Mouse (Mus musculus) forebrain, embryonic 11.5 days (tissue): ENCODE data around the gene Sept9. TPM values are rescaled to one million over a fixed set of nuclear protein-coding genes. Genes with fewer than 3 reads are reported as not detected.
A peak's percentile ranks its signal among the peaks of the same experiment; 100 is the strongest.
"Not testable (repeated sequence)": the region's sequence is repeated elsewhere in the genome, so short reads cannot be mapped to it uniquely, and the experiment has no call there.

ENCODE experiments used
- ATAC-seq: fragments of 200-750 bp; cut with Nextera tagmentation; replicated peaks from 2 replicates; pipeline ENCODE4 v1.8.0; 2017; ENCODE audit warnings: moderate TSS enrichment; ENCODE audit not compliant: low FRiP score
- DNase-seq: peaks from one replicate; pipeline ENCODE4 v3.0.0-alpha.2; 2017; ENCODE audit warnings: low spot score
- H3K27ac ChIP-seq: fragments of 300-500 bp; sonication (generic); 2 replicates; pipeline ENCODE4 v1.5.1; 2014; ENCODE audit warnings: low read depth, low read length
- H3K27me3 ChIP-seq: fragments of 300-500 bp; sonication (generic); 2 replicates; pipeline ENCODE4 v1.6.1; 2014; ENCODE audit warnings: mild to moderate bottlenecking, low read length, mixed read lengths; ENCODE audit not compliant: control insufficient read depth, insufficient read depth
- H3K36me3 ChIP-seq: fragments of 300-500 bp; sonication (generic); 2 replicates; pipeline ENCODE4 v1.6.1; 2014; ENCODE audit warnings: mild to moderate bottlenecking, low read length, moderate library complexity, mixed read lengths; ENCODE audit not compliant: control insufficient read depth, insufficient read depth
- H3K4me1 ChIP-seq: fragments of 300-500 bp; sonication (generic); replicated peaks from 2 replicates; pipeline ENCODE4 v1.6.1; 2014; ENCODE audit warnings: low read length, mixed read lengths; ENCODE audit not compliant: control insufficient read depth, insufficient read depth
- H3K4me2 ChIP-seq: fragments of 300-500 bp; sonication (generic); 2 replicates; pipeline ENCODE4 v1.6.1; 2014; ENCODE audit warnings: low read depth, mild to moderate bottlenecking, low read length, moderate library complexity, mixed read lengths; ENCODE audit not compliant: severe bottlenecking
- H3K4me3 ChIP-seq: fragments of 300-500 bp; sonication (generic); 2 replicates; pipeline ENCODE4 v1.5.1; 2014; ENCODE audit warnings: low read depth, low read length
- H3K9ac ChIP-seq: fragments of 300-500 bp; sonication (generic); 2 replicates; pipeline ENCODE4 v1.6.1; 2014; ENCODE audit warnings: low read length
- H3K9me3 ChIP-seq: fragments of 300-500 bp; sonication (generic); 2 replicates; pipeline ENCODE4 v1.6.1; 2016; ENCODE audit warnings: low read length, mixed read lengths; ENCODE audit not compliant: control insufficient read depth
- WGBS: fragments of 180-500 bp; shearing (Covaris S2); extraction: QIAGEN DNeasy Blood & Tissue Kit; methylation state at CpG from one replicate; pipeline ENCODE4 v1.1.7; 2014; 5-methylcytosine and 5-hydroxymethylcytosine counted together
- polyA plus RNA-seq: library from polyadenylated mRNA; unstranded; fragments of >200 nt; fragmentation: Nextera tagmentation; extraction: Ambion mirVana; gene quantifications from 2 replicates; pipeline ENCODE4 v1.2.1, GENCODE M21; 2014

Sept9 gene
- polyA plus RNA-seq, 1 experiment from 2014 or later: 172 TPM

DNA sequence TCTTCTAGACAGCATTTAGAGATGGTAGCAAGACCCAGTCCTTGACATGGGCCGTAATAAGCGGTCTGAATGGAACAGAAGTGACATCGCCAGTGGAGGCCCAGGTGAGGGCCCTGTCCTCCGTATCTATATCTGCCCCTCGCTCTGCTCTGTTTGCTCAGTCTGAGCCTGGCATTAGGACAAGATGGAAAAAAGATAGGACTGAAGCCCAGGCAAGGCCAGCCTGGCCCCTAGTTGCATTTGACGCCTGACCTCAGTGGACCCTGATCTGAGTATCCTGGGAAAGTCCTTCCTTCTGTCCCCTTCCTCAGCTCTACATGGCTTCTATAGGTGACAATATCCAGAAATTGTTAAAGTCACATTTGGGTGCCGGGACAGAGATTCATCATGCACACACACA lies 142.6 kb downstream of the Sept9 start:
- no peak for ATAC-seq
- no peaks in the 10 kb centered on the region for H3K27me3 ChIP-seq
- H3K27ac ChIP-seq: peak overlapping the region; percentile 79; the same call in 1 of the 2 replicates
- H3K4me1 ChIP-seq: peaks cover 53% of the 10 kb centered on the region
- H3K9ac ChIP-seq: peak overlapping the region; percentile 29; the same call in 1 of the 2 replicates
- DNase-seq: no peak
- H3K4me2 ChIP-seq: no peak overlapping the region
- whole genome bisulfite sequencing: 95% methylated on average over 7 of the region's 7 CpGs
- H3K4me3 ChIP-seq: no peak overlapping the region
- H3K9me3 ChIP-seq: no peaks in the 10 kb centered on the region
- H3K36me3 ChIP-seq: no peaks in the 10 kb centered on the region

DNA sequence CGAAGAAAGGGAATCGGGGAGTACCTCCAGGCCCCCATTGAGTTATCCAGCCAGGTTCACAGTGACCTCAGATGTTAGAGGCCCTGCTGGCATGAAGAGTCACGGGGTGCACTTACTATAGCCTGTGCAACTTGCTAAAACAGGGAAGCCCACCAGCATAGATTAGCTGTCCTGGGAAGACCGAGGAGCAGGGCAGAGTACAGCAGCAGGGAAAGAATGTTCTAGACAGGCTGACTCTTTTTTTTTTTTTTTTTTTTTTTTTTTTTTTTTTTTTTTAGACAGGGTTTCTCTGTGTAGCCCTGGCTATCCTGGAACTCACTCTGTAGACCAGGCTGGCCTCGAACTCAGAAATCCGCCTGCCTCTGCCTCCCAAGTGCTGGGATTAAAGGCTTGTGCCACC lies 143.0 kb downstream of the Sept9 start:
- DNase-seq, H3K9me3 ChIP-seq, H3K9ac ChIP-seq, ATAC-seq, H3K27me3 ChIP-seq, H3K27ac ChIP-seq, H3K4me2 ChIP-seq, H3K36me3 ChIP-seq, H3K4me3 ChIP-seq: not testable (repeated sequence)
- peaks cover 57% of the 10 kb centered on the region for H3K4me1 ChIP-seq
- 97% methylated on average over 4 of the region's 6 CpGs for WGBS

DNA sequence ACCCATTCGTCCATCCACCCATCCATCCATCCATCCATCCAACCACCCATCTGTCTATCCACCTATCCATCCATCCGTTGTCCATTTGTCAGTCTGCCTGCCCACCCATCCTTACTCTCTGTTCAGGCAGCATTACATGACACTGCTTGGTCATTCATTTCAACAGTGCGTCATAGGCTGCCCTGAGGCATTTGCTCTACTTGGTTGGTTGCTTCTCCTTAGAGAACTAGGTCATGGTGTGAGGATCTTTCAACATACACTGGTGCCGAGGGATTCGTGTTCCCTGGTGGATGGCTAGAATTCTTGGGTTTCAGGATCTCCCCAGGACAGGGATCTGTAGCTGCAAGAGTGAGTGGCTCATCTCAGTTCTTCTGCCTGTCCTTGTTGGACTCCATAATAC lies 144.3 kb downstream of the Sept9 start:
- Histone ChIP-seq H3K4me1 (peaks cover 60% of the 10 kb centered on the region), H3K9me3 (no peaks in the 10 kb centered on the region), H3K27ac (0 out of 2 replicates have a peak overlapping the region, but pooled peaks have one; percentile 85), H3K9ac (no peak overlapping the region), H3K4me3 (no peak overlapping the region), H3K27me3 (no peaks in the 10 kb centered on the region), H3K4me2 (no peak overlapping the region), H3K36me3 (no peaks in the 10 kb centered on the region)
- DNase-seq (no peak), ATAC-seq (no peak)
- WGBS: 93% methylated on average over 5 of the region's 5 CpGs

DNA sequence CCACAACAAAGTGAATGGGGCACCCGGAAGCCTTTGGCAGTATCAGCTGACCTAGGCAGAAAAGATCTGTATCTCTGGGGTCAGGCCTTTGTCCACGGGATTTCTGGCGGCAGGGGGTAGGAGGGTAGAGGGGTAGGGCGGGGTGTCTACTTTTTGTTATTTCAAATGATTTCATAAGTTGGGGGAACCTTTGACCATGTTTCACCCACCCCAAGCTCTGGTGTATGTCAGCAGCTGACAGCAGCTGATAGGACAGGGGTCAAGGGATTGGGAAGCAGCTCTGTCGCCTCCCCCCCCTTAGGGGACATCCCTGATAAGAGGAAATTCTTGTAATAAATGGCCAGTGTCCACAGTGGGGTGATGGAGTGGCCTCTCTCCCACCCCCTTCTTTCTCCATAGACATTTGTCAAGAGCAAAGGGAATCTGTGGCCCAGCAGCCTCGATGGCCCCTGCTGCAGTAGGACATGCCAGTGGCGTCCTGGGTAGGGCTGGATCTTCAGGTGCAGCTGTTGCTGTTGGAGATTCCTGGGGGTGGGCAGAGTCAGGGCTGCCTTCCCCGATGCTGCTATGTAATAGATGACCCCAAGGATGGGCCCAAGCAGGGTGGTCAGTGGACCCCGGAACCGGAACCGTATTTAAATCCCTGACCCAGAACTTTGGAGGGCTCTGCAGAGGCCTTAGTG lies 145.0 kb downstream of the Sept9 start:
- ATAC-seq (no peak), DNase-seq (no peak)
- H3K9ac ChIP-seq: peak overlapping the region; percentile 32
- WGBS: 61% methylated on average over 11 of the region's 11 CpGs
- H3K4me1 ChIP-seq: peaks cover 64% of the 10 kb centered on the region
- no peaks in the 10 kb centered on the region for H3K36me3 ChIP-seq
- H3K27me3 ChIP-seq: no peaks in the 10 kb centered on the region
- H3K27ac ChIP-seq: peak overlapping the region; percentile 85
- no peak overlapping the region for H3K4me3 ChIP-seq
- H3K9me3 ChIP-seq: no peaks in the 10 kb centered on the region
- H3K4me2 ChIP-seq: peak overlapping the region; percentile 29; the same call in 1 of the 2 replicates

DNA sequence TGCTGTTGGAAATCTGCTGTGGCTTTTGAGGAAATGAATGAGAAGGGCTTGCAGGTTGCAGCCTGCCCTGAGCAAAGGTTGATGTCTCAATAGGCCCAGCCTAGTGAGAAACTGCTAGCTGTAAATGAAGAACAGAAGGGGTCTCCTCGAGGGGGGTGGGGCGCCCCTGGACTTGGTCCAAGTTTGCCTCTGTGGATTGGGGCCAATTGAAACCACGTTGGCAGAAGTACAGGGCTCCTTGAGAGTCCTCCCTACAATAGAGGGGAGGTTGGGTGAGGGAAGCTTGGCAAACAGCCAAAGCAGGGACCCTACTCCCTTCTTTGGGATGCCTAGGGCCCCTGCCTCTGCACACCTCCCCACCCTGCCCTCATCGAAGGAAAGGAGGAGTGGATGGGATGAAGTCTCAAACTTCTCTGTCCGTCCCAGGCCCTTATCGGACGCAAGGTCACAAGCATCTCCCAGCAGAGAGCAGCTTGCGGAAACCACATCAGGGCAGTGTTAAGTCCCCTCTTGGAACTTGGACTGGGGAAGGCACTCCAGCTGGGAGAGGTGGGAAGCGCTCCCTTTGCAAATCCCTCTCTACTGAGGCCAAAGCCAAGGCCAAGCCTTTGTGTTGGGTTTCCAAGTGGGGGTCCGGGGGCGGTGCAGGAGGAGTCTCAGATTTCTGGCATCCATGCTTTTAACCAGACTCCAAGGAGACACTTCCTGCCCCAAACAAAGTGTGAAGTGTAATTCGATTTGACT lies 145.7 kb downstream of the Sept9 start:
- no peaks in the 10 kb centered on the region for H3K36me3 ChIP-seq
- H3K27me3 ChIP-seq: no peaks in the 10 kb centered on the region
- H3K4me2 ChIP-seq: peak overlapping the region; percentile 29; the same call in 1 of the 2 replicates
- no peak overlapping the region for H3K4me3 ChIP-seq
- 33% methylated on average over 12 of the region's 12 CpGs for WGBS
- peaks cover 60% of the 10 kb centered on the region for H3K4me1 ChIP-seq
- H3K9ac ChIP-seq: peak overlapping the region; percentile 32
- DNase-seq (peak; percentile 72), ATAC-seq (peak; percentile 68)
- H3K27ac ChIP-seq: peak overlapping the region; percentile 85
- no peaks in the 10 kb centered on the region for H3K9me3 ChIP-seq

DNA sequence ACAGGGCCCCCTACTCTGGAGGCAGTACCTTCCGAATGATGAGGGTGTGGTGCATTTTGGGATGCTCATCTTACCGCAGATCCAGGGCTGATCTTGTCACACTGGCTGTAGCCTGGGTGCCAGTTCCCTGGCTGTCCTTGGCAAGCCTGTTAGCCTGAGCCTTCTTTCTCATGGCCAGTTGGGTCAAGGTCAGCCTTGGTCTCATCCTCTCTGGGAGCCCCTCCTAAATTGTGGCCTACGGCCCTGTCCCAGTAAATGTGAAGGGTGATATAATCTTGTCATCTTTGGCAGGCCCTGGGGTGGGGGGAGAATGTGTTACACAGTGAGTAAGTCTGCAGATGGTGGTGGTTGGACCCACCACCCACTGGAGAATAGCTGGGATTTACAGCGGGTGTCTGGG lies 147.8 kb downstream of the Sept9 start:
- 85% methylated on average over 4 of the region's 4 CpGs for WGBS
- 0 out of 2 replicates have a peak overlapping the region, but pooled peaks have one; percentile 25 for H3K27ac ChIP-seq
- H3K9me3 ChIP-seq: no peaks in the 10 kb centered on the region
- no peaks in the 10 kb centered on the region for H3K27me3 ChIP-seq
- no peak for ATAC-seq
- H3K36me3 ChIP-seq: peaks cover 9% of the 10 kb centered on the region
- no peak overlapping the region for H3K4me2 ChIP-seq
- H3K4me1 ChIP-seq: peaks cover 45% of the 10 kb centered on the region
- 0 out of 2 replicates have a peak overlapping the region, but pooled peaks have one; percentile 16 for H3K9ac ChIP-seq
- no peak overlapping the region for H3K4me3 ChIP-seq
- no peak for DNase-seq

DNA sequence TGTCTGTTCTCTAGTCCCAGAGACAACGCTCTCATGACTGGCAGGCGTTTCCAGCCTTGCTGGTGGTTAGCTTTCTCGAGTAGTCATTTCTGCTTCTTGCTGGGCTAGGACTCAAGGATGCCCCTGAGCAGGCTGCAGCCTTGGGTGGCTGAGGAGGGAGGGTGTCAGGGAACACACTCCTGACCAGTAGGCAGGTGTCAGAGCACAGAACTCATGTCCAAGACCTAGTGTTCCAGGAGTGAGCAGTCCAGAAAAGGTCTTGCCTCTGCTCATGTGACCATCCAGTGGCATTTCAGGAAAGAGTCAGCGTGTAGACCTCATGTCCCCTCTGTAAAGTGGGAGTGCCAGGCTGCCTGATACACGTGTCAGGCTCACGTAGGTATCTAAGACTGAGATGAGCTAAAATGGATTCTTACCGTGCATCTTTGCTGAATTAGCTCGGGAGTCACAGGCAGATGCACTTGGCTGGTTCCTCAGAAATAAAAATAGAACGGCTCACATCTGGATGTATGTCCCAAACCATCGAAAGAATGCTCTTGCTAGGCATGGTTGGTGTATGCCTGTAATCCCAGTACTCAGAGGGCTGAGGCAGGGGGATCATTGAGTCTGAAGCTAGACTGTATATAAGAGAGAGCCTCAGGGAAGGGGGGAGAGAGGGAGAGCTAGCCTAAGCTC lies 149.1 kb downstream of the Sept9 start:
- 74% methylated on average over 10 of the region's 10 CpGs for WGBS
- H3K9ac ChIP-seq: no peak overlapping the region
- H3K4me3 ChIP-seq: no peak overlapping the region
- no peaks in the 10 kb centered on the region for H3K9me3 ChIP-seq
- H3K4me1 ChIP-seq: peaks cover 44% of the 10 kb centered on the region
- H3K27ac ChIP-seq: no peak overlapping the region
- no peaks in the 10 kb centered on the region for H3K27me3 ChIP-seq
- DNase-seq (no peak), ATAC-seq (no peak)
- H3K36me3 ChIP-seq: peaks cover 15% of the 10 kb centered on the region
- no peak overlapping the region for H3K4me2 ChIP-seq

DNA sequence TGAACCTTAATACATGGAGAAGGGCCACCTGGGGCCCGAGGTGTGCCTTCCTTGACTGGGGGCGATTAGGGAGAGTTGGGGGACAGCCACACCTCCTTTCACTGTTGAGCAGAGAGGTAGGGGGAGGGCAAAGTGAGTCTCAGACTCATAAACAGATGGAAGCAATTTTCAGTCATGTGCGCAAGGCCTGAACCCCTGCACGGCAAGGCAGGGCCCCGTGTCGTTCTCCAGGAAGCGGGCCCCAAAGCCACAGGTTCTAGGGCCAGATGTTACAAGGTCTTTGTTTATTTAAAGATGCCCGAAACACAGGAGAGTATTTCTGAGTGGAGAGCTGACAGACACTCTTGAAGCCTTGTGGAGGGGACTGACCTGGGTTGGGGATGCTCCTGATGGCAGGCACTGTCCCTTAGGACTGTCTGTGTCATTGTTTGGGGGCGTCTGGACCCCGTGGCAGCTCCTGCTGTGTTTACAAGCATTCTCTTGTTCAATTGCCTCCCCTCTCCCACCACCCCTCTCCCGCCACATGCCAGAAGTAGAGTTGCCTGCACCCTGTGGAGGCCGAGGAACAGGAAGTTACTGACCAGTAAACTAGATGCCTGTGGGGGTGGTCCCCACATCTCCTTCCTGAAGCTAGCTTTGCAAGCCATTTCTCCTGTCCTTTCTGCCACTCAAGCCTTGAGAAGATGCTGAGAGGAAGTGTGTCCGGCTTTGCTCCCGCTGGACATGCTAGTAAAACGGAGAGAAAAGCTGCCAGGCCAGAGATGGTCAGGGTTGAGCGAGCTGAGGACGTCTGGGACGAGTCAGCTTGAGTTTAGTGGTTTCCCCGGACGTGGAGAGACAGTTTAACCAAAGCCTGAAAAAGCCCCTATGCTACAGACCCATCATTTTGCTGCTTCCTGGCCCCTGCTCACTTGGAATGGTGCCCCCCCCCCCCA lies 150.2 kb downstream of the Sept9 start:
- no peak overlapping the region for H3K4me2 ChIP-seq
- DNase-seq (no peak), ATAC-seq (no peak)
- no peak overlapping the region for H3K4me3 ChIP-seq
- H3K9ac ChIP-seq: no peak overlapping the region; the same call in 1 of the 2 replicates
- WGBS: 50% methylated on average over 20 of the region's 20 CpGs
- no peaks in the 10 kb centered on the region for H3K27me3 ChIP-seq
- peaks cover 39% of the 10 kb centered on the region for H3K4me1 ChIP-seq
- peaks cover 15% of the 10 kb centered on the region for H3K36me3 ChIP-seq
- H3K9me3 ChIP-seq: no peaks in the 10 kb centered on the region
- H3K27ac ChIP-seq: no peak overlapping the region
